Mouse (Mus musculus) midbrain, embryonic 12.5 days (tissue): ENCODE results near the gene Pip5k1c. TPM values are rescaled to one million over a fixed set of nuclear protein-coding genes. Genes with fewer than 3 reads are reported as not detected.
A peak's percentile ranks its signal among the peaks of the same experiment; 100 is the strongest.

Source experiments
- ATAC-seq: fragments of 200-750 bp; cut with Nextera tagmentation; 2 replicates; pipeline ENCODE4 v1.8.0; 2017; ENCODE audit warnings: low read depth, moderate TSS enrichment, moderate library complexity; ENCODE audit not compliant: low FRiP score
- H3K27ac ChIP-seq: fragments of 300-500 bp; sonication (generic); replicated peaks from 2 replicates; pipeline ENCODE4 v1.5.1; 2016; ENCODE audit warnings: mild to moderate bottlenecking
- H3K27me3 ChIP-seq: fragments of 300-500 bp; sonication (generic); 2 replicates; pipeline ENCODE4 v1.6.1; 2016; ENCODE audit warnings: mild to moderate bottlenecking
- H3K36me3 ChIP-seq: fragments of 300-500 bp; sonication (generic); 2 replicates; pipeline ENCODE4 v1.6.1; 2016
- H3K4me1 ChIP-seq: fragments of 300-500 bp; sonication (generic); 2 replicates; pipeline ENCODE4 v1.6.1; 2016
- H3K4me2 ChIP-seq: fragments of 300-500 bp; sonication (generic); replicated peaks from 2 replicates; pipeline ENCODE4 v1.6.1; 2016; ENCODE audit warnings: mild to moderate bottlenecking, moderate library complexity
- H3K4me3 ChIP-seq: fragments of 300-500 bp; sonication (generic); 2 replicates; pipeline ENCODE4 v1.5.1; 2016; ENCODE audit warnings: mild to moderate bottlenecking
- H3K9ac ChIP-seq: fragments of 300-500 bp; sonication (generic); replicated peaks from 2 replicates; pipeline ENCODE4 v1.6.1; 2016; ENCODE audit warnings: mild to moderate bottlenecking, moderate library complexity
- H3K9me3 ChIP-seq: fragments of 300-500 bp; sonication (generic); 2 replicates; pipeline ENCODE4 v1.6.1; 2016; ENCODE audit warnings: mild to moderate bottlenecking
- WGBS: fragments of 180-500 bp; shearing (Covaris S2); methylation state at CpG from one replicate; pipeline ENCODE4 v1.1.7; 2016; 5-methylcytosine and 5-hydroxymethylcytosine counted together
- polyA plus RNA-seq: library from polyadenylated mRNA; unstranded; fragments of >200 nt; fragmentation: Nextera tagmentation; extraction: Ambion mirVana; gene quantifications from 2 replicates; pipeline ENCODE4 v1.2.1, GENCODE M21; 2016

Gene Pip5k1c
- polyA plus RNA-seq, 1 experiment from 2014 or later: 89.9 TPM

- 87% methylated on average over 4 of the region's 4 CpGs for WGBS
- no peak for ATAC-seq
- Histone ChIP-seq H3K9ac (no peak overlapping the region), H3K4me3 (no peak overlapping the region), H3K9me3 (no peaks in the 10 kb centered on the region), H3K27me3 (peaks cover 81% of the 10 kb centered on the region), H3K36me3 (peaks cover 17% of the 10 kb centered on the region), H3K4me1 (peaks cover 32% of the 10 kb centered on the region), H3K4me2 (no peak overlapping the region), H3K27ac (no peak overlapping the region)
These were observed 52.4 kb downstream of the Pip5k1c start for GRCm38 (mm10) chr10:81345162-81345534.

- H3K27ac ChIP-seq: 0 out of 2 replicates have a peak overlapping the region, but pooled peaks have one; percentile 10
- no peak for ATAC-seq
- peaks cover 32% of the 10 kb centered on the region for H3K4me1 ChIP-seq
- H3K9ac ChIP-seq: peak overlapping the region; percentile 37; the same call in 1 of the 2 replicates
- H3K4me2 ChIP-seq: peak overlapping the region; percentile 46
- H3K9me3 ChIP-seq: no peaks in the 10 kb centered on the region
- H3K4me3 ChIP-seq: peak overlapping the region; percentile 19
- WGBS: 6% methylated on average over 54 of the region's 55 CpGs
- peaks cover 69% of the 10 kb centered on the region for H3K27me3 ChIP-seq
- peaks cover 17% of the 10 kb centered on the region for H3K36me3 ChIP-seq
These were observed 53.8 kb downstream of the Pip5k1c start for GRCm38 (mm10) chr10:81346453-81347067.

GRCm38 (mm10) chr10:81349146-81349545 lies 56.4 kb downstream of the Pip5k1c start:
- WGBS: 5% methylated on average over 9 of the region's 12 CpGs
- Histone ChIP-seq H3K27ac (0 out of 2 replicates have a peak overlapping the region, but pooled peaks have one; percentile 25), H3K36me3 (peaks cover 17% of the 10 kb centered on the region), H3K4me3 (peak overlapping the region; percentile 63), H3K9me3 (no peaks in the 10 kb centered on the region), H3K9ac (peak overlapping the region; percentile 70; the same call in 1 of the 2 replicates), H3K4me1 (peaks cover 25% of the 10 kb centered on the region), H3K27me3 (peaks cover 44% of the 10 kb centered on the region), H3K4me2 (peak overlapping the region; percentile 87)
- ATAC-seq: no peak

GRCm38 (mm10) chr10:81349961-81350350 lies 57.2 kb downstream of the Pip5k1c start:
- peak overlapping the region; percentile 70 for H3K9ac ChIP-seq
- peaks cover 17% of the 10 kb centered on the region for H3K36me3 ChIP-seq
- under 1% methylated on average over 29 of the region's 29 CpGs for WGBS
- peak; percentile 21; the same call in 1 of the 2 replicates for ATAC-seq
- no peaks in the 10 kb centered on the region for H3K9me3 ChIP-seq
- H3K4me2 ChIP-seq: peak overlapping the region; percentile 87
- peaks cover 40% of the 10 kb centered on the region for H3K27me3 ChIP-seq
- peaks cover 25% of the 10 kb centered on the region for H3K4me1 ChIP-seq
- peak overlapping the region; percentile 63 for H3K4me3 ChIP-seq
- peak overlapping the region; percentile 25; the same call in 1 of the 2 replicates for H3K27ac ChIP-seq

GRCm38 (mm10) chr10:81350351-81351063 lies 57.7 kb downstream of the Pip5k1c start, which contains the start of gene Hmg20b:
Hmg20b (minus strand) TSS chr10:81350480.
- H3K4me3 ChIP-seq: peak within 1 kb of the TSS; percentile 63
- under 1% methylated on average over 54 of the region's 54 CpGs for WGBS
- H3K4me2 ChIP-seq: peak within 1 kb of the TSS; percentile 87
- no peaks in the 10 kb centered on the region for H3K9me3 ChIP-seq
- peaks cover 39% of the 10 kb centered on the region for H3K27me3 ChIP-seq
- H3K27ac ChIP-seq: peak within 1 kb of the TSS; percentile 52
- H3K9ac ChIP-seq: peak within 1 kb of the TSS; percentile 70
- ATAC-seq: peak; percentile 95
- H3K36me3 ChIP-seq: peaks cover 12% of the 10 kb centered on the region
- H3K4me1 ChIP-seq: peaks cover 25% of the 10 kb centered on the region

- Histone ChIP-seq H3K27me3 (peaks cover 39% of the 10 kb centered on the region), H3K36me3 (peaks cover 5% of the 10 kb centered on the region; the same call in 1 of the 2 replicates), H3K4me3 (no peak overlapping the region), H3K4me2 (no peak overlapping the region), H3K27ac (no peak overlapping the region), H3K4me1 (peaks cover 20% of the 10 kb centered on the region), H3K9me3 (no peaks in the 10 kb centered on the region), H3K9ac (no peak overlapping the region)
- no peak for ATAC-seq
- 31% methylated on average over 9 of the region's 9 CpGs for WGBS
These were observed 59.0 kb downstream of the Pip5k1c start for GRCm38 (mm10) chr10:81351678-81352291.

GRCm38 (mm10) chr10:81354738-81355477 lies 62.1 kb downstream of the Pip5k1c start:
- Histone ChIP-seq H3K9me3 (no peaks in the 10 kb centered on the region), H3K27me3 (peaks cover 37% of the 10 kb centered on the region), H3K27ac (no peak overlapping the region), H3K4me3 (no peak overlapping the region), H3K9ac (0 out of 2 replicates have a peak overlapping the region, but pooled peaks have one; percentile 20), H3K36me3 (no peaks in the 10 kb centered on the region), H3K4me1 (peaks cover 26% of the 10 kb centered on the region), H3K4me2 (no peak overlapping the region)
- ATAC-seq: no peak
- WGBS: 68% methylated on average over 9 of the region's 9 CpGs

- 88% methylated on average over 4 of the region's 4 CpGs for WGBS
- H3K4me3 ChIP-seq: no peak overlapping the region
- no peak overlapping the region for H3K27ac ChIP-seq
- ATAC-seq: no peak
- H3K36me3 ChIP-seq: no peaks in the 10 kb centered on the region
- no peak overlapping the region for H3K4me2 ChIP-seq
- H3K9me3 ChIP-seq: no peaks in the 10 kb centered on the region
- peaks cover 32% of the 10 kb centered on the region for H3K4me1 ChIP-seq
- H3K27me3 ChIP-seq: peaks cover 37% of the 10 kb centered on the region
- H3K9ac ChIP-seq: no peak overlapping the region; the same call in 1 of the 2 replicates
These were observed 62.8 kb downstream of the Pip5k1c start for GRCm38 (mm10) chr10:81355533-81355932.

GRCm38 (mm10) chr10:81356352-81356990 lies 63.7 kb downstream of the Pip5k1c start:
- no peaks in the 10 kb centered on the region for H3K9me3 ChIP-seq
- peak overlapping the region; percentile 99; the same call in 1 of the 2 replicates for H3K4me2 ChIP-seq
- no peaks in the 10 kb centered on the region for H3K36me3 ChIP-seq
- peak overlapping the region; percentile 71; the same call in 1 of the 2 replicates for H3K4me3 ChIP-seq
- no peak overlapping the region for H3K27ac ChIP-seq
- WGBS: 58% methylated on average over 12 of the region's 12 CpGs
- ATAC-seq: no peak
- peaks cover 35% of the 10 kb centered on the region for H3K4me1 ChIP-seq
- H3K27me3 ChIP-seq: peaks cover 37% of the 10 kb centered on the region
- H3K9ac ChIP-seq: no peak overlapping the region

- Histone ChIP-seq H3K36me3 (no peaks in the 10 kb centered on the region), H3K4me3 (peak within 1 kb of the TSS; percentile 71), H3K9me3 (no peaks in the 10 kb centered on the region), H3K9ac (peak within 1 kb of the TSS; percentile 75), H3K4me2 (peak within 1 kb of the TSS; percentile 99), H3K4me1 (peaks cover 35% of the 10 kb centered on the region), H3K27ac (no peak within 1 kb of the TSS; the same call in 1 of the 2 replicates), H3K27me3 (peaks cover 37% of the 10 kb centered on the region)
- 2% methylated on average over 79 of the region's 79 CpGs for WGBS
- ATAC-seq: peak; percentile 92
These were observed 64.5 kb downstream of the Pip5k1c start, which contains the start of gene Mfsd12 for GRCm38 (mm10) chr10:81356991-81357844. Mfsd12 (plus strand) TSS chr10:81357491.
